Mouse (Mus musculus): ENCODE results near the gene Ppdpf. TPM values are rescaled to one million over a fixed set of nuclear protein-coding genes. Genes with fewer than 3 reads are reported as not detected.

Ppdpf gene
- polyA plus RNA-seq, 1 experiment from 2014 or later, result 197 TPM

DNA sequence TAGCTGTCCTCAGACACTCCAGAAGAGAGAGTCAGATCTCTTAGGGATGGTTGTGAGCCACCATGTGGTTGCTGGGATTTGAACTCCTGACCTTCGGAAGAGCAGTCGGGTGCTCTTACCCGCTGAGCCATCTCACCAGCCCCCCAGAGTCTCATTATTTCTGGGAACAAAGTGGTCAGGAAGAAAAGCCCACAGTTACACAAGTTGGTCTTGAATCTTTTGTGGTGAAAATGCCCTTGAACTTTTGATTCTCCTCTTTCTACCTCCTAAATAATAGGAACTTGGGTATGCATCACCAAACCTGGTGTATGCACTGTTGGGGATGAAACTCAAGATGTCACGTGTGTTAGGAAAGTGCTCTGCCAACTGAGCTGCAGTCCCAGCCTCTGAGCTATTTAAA, 4.9 kb downstream of the Ppdpf start:
- no peak overlapping the region for H3K27ac ChIP-seq (ENCODE audit: low read depth, low read length)
- WGBS, result 71% methylated on average over 4 of the region's 4 CpGs
- no peaks in the 10 kb centered on the region; the same call in 1 of the 2 replicates for H3K36me3 ChIP-seq (ENCODE audit: control insufficient read depth, insufficient read depth)
- H3K27me3 ChIP-seq (replicated peaks; ENCODE audit: control insufficient read depth, insufficient read depth, low read length), result no peaks in the 10 kb centered on the region
- no peak for ATAC-seq
- H3K4me1 ChIP-seq (replicated peaks; ENCODE audit: control insufficient read depth, insufficient read depth, low read length), result peaks cover 6% of the 10 kb centered on the region; the same call in 1 of the 2 replicates
- H3K4me3 ChIP-seq (ENCODE audit: low read depth, low read length), result no peak overlapping the region
- TF ChIP-seq CTCF (IDR thresholded peaks at IDR 0.05; ENCODE audit: low read depth), result no peak
- no peak overlapping the region for H3K9ac ChIP-seq (ENCODE audit: low read depth, low read length)
- H3K9me3 ChIP-seq (ENCODE audit: control insufficient read depth), result no peaks in the 10 kb centered on the region
- no peak overlapping the region for H3K4me2 ChIP-seq (replicated peaks; ENCODE audit: low read depth)

DNA sequence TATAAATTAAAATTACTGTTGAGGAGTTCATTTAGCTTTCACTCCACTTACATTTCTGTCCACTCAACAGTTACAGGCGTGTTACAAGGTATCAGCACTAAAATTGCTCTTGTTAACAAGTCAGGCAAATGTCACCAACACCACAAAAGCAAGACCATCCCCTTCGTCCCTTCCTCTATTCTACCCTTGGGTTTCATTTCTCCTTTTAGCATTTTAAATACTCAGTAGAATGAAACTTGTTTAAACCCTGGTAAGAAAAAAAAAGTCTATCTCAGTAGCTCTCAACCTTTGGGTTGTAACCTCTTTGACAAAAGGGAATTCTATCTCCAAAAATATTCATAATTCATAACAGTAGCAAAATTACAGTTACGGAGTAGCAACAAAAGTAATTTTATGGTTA, 6.0 kb downstream of the Ppdpf start:
- Histone ChIP-seq H3K27ac (ENCODE audit: low read depth, low read length) (no peak overlapping the region), H3K4me3 (ENCODE audit: low read depth, low read length) (no peak overlapping the region), H3K4me1 (replicated peaks; ENCODE audit: control insufficient read depth, insufficient read depth, low read length) (peaks cover 7% of the 10 kb centered on the region; the same call in 1 of the 2 replicates), H3K9me3 (ENCODE audit: control insufficient read depth) (no peaks in the 10 kb centered on the region), H3K36me3 (ENCODE audit: control insufficient read depth, insufficient read depth) (no peaks in the 10 kb centered on the region; the same call in 1 of the 2 replicates), H3K27me3 (replicated peaks; ENCODE audit: control insufficient read depth, insufficient read depth, low read length) (no peaks in the 10 kb centered on the region), H3K4me2 (replicated peaks; ENCODE audit: low read depth) (no peak overlapping the region), H3K9ac (ENCODE audit: low read depth, low read length) (no peak overlapping the region)
- WGBS, result 74% methylated on average over 3 of the region's 3 CpGs
- no peak for ATAC-seq
- TF ChIP-seq CTCF (IDR thresholded peaks at IDR 0.05; ENCODE audit: low read depth), result no peak

DNA sequence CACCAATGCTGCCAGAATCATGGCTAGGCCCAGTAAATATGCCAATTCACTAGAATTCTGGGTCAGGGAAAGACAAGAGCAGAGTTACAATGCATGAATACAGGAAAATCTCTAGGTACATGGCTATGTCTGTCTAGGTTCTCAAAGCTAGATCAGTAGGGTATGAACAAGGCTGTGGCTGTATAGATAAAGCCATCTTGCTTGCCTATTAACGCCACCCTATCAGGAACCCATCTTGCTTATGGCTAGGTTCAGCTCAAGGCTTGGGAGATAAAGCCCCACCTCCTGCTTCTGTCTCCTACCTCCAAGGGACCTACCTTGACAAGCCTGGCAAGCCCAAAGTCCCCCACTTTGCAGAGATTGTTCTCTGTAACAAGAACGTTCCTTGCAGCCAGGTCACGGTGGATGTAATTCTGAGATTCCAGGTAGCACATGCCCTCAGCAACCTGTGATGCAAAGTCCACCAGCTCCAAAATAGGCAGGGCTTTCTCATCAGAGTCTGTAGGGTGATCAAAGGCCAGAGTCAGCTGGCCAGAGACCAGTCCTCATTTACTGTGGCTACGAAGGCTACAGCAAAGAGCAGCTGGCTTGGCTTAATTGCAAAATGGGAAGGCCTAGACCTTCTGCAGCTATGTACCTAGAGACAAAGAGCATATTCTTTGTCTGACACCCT, 9.7 kb downstream of the Ppdpf start:
- peak; percentile 64 for ATAC-seq

DNA sequence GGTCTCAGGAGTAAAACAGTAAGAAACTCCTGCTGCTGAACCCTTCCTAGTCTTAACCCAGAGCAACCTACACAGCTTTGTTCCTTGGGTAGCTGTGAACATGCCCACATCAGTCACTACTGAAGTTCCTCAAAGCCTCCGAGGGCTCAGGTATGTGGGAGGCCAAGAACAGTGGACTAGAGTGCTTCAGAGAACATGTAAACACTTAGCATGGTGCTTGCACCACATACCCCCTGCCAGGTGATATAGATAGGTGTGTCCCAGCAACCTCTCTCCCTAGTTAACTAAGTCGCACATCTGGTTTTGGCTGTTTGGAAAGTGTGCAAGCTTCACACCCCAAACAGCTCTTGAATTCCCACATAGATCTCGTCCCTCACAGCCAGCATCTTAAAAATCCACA, 14.6 kb downstream of the Ppdpf start:
- Histone ChIP-seq H3K27me3 (replicated peaks; ENCODE audit: control insufficient read depth, insufficient read depth, low read length) (no peaks in the 10 kb centered on the region), H3K4me1 (replicated peaks; ENCODE audit: control insufficient read depth, insufficient read depth, low read length) (peaks cover 11% of the 10 kb centered on the region; the same call in 1 of the 2 replicates), H3K4me3 (ENCODE audit: low read depth, low read length) (no peak overlapping the region), H3K4me2 (replicated peaks; ENCODE audit: low read depth) (peak overlapping the region; percentile 43; the same call in 1 of the 2 replicates), H3K27ac (ENCODE audit: low read depth, low read length) (0 out of 2 replicates have a peak overlapping the region, but pooled peaks have one; percentile 70), H3K9ac (ENCODE audit: low read depth, low read length) (no peak overlapping the region), H3K9me3 (ENCODE audit: control insufficient read depth) (no peaks in the 10 kb centered on the region), H3K36me3 (ENCODE audit: control insufficient read depth, insufficient read depth) (no peaks in the 10 kb centered on the region)
- TF ChIP-seq CTCF (IDR thresholded peaks at IDR 0.05; ENCODE audit: low read depth), result no peak
- no peak for ATAC-seq
- WGBS, result 50% methylated on average over 3 of the region's 3 CpGs

More for the DNA sequence above, 9.7 kb downstream of the Ppdpf start:
- no peak for TF ChIP-seq CTCF (IDR thresholded peaks at IDR 0.05; ENCODE audit: low read depth)
- Histone ChIP-seq H3K27me3 (replicated peaks; ENCODE audit: control insufficient read depth, insufficient read depth, low read length) (no peaks in the 10 kb centered on the region), H3K36me3 (ENCODE audit: control insufficient read depth, insufficient read depth) (no peaks in the 10 kb centered on the region), H3K4me2 (replicated peaks; ENCODE audit: low read depth) (no peak overlapping the region), H3K4me3 (ENCODE audit: low read depth, low read length) (no peak overlapping the region), H3K9me3 (ENCODE audit: control insufficient read depth) (no peaks in the 10 kb centered on the region), H3K9ac (ENCODE audit: low read depth, low read length) (no peak overlapping the region), H3K27ac (ENCODE audit: low read depth, low read length) (no peak overlapping the region), H3K4me1 (replicated peaks; ENCODE audit: control insufficient read depth, insufficient read depth, low read length) (peaks cover 10% of the 10 kb centered on the region; the same call in 1 of the 2 replicates)
- WGBS, result 53% methylated on average over 4 of the region's 4 CpGs

DNA sequence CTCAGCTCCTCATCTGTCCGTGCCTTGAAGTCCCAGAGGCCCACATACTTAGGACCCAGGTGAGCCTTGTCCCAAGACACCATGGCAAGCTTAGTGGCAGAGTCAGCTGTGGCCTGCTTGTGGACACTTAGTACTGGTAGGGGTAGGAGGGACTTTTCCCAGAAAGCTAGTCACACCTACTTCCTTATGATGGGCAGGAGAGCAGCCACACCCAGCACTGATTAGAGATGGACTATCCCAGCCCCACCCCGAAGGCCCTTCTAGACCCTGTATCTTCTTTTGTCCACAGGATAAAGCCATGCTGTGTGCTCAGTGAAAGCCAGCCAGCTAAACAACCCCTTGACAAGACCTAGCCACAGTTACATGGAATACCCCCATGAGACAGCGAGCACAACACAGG, 15.4 kb downstream of the Ppdpf start, which contains the start of gene Ptk6:
Gene Ptk6, minus strand, starts transcription at position 368 of the 400 bp plus-strand sequence.
- Histone ChIP-seq H3K27me3 (replicated peaks; ENCODE audit: control insufficient read depth, insufficient read depth, low read length) (no peaks in the 10 kb centered on the region), H3K4me1 (replicated peaks; ENCODE audit: control insufficient read depth, insufficient read depth, low read length) (peaks cover 7% of the 10 kb centered on the region; the same call in 1 of the 2 replicates), H3K4me3 (ENCODE audit: low read depth, low read length) (no peak within 1 kb of the TSS), H3K27ac (ENCODE audit: low read depth, low read length) (peak within 1 kb of the TSS; percentile 70), H3K9me3 (ENCODE audit: control insufficient read depth) (no peaks in the 10 kb centered on the region), H3K36me3 (ENCODE audit: control insufficient read depth, insufficient read depth) (no peaks in the 10 kb centered on the region), H3K9ac (ENCODE audit: low read depth, low read length) (no peak within 1 kb of the TSS), H3K4me2 (replicated peaks; ENCODE audit: low read depth) (peak within 1 kb of the TSS; percentile 43)
- ATAC-seq, result peak; percentile 84
- no peak for TF ChIP-seq CTCF (IDR thresholded peaks at IDR 0.05; ENCODE audit: low read depth)
- WGBS, result 65% methylated on average over 3 of the region's 3 CpGs

DNA sequence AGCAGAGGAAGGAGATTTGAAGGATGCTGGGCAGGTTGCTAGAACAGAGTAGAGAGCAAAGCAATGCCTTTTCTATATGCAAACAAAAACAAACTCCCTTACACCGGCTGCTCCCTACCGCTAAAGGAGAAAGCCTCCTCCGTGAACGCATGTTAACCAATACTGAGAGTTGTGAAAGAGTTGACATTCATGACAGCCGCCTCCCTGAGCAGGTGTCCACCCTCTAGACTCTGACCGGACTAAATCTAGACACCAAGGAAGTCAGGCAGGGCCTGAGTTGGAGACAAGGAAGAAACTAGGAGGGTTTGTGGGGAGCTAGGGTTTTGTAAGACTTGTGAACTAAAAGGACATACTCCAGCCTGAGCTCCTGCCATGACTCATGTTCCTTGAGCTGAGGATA, 15.8 kb downstream of the Ppdpf start:
- Histone ChIP-seq H3K9me3 (ENCODE audit: control insufficient read depth) (no peaks in the 10 kb centered on the region), H3K4me1 (replicated peaks; ENCODE audit: control insufficient read depth, insufficient read depth, low read length) (peaks cover 7% of the 10 kb centered on the region; the same call in 1 of the 2 replicates), H3K4me3 (ENCODE audit: low read depth, low read length) (no peak overlapping the region), H3K36me3 (ENCODE audit: control insufficient read depth, insufficient read depth) (no peaks in the 10 kb centered on the region), H3K4me2 (replicated peaks; ENCODE audit: low read depth) (peak overlapping the region; percentile 43; the same call in 1 of the 2 replicates), H3K9ac (ENCODE audit: low read depth, low read length) (no peak overlapping the region), H3K27ac (ENCODE audit: low read depth, low read length) (peak overlapping the region; percentile 70), H3K27me3 (replicated peaks; ENCODE audit: control insufficient read depth, insufficient read depth, low read length) (no peaks in the 10 kb centered on the region)
- 39% methylated on average over 6 of the region's 6 CpGs for WGBS
- TF ChIP-seq CTCF (IDR thresholded peaks at IDR 0.05; ENCODE audit: low read depth), result no peak
- peak; percentile 87 for ATAC-seq

All from intestine, postnatal 0 days (tissue).